Mouse (Mus musculus): ENCODE results near the gene Olfr1352. TPM values are rescaled to one million over a fixed set of nuclear protein-coding genes. Genes with fewer than 3 reads are reported as not detected.

The Olfr1352 gene
- not detected in 2 replicates for polyA plus RNA-seq (2015; fragmentation: Nextera tagmentation; extraction: Ambion mirVana)

DNA sequence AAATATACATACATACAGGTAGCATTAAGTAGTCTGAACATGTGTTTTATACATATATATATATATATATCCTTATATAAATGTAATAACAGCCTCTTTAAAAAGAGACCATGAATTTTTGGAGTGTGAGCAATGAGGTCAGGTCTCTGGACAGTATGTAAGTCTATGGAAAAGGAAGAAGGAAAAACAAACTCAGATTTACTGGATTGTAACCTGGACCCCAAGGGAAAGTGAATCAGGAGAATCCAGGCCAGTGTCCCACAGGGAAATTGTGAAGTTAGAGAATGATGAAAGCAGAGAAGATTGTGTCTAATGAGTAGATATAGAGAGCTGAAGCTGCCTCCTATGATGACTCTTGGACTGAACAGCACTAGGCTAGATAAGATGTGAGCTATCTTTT is at the start of gene Olfr1352:
Olfr1352 (plus strand) TSS at position 301 of the 400 bp plus-strand sequence.

GRCm38 (mm10) chr10:78950336-78950735 is 30.5 kb upstream of the Olfr1352 start, which contains the start of gene Olfr8:
TSS of gene Olfr8 (plus strand) at chr10:78950636.

DNA sequence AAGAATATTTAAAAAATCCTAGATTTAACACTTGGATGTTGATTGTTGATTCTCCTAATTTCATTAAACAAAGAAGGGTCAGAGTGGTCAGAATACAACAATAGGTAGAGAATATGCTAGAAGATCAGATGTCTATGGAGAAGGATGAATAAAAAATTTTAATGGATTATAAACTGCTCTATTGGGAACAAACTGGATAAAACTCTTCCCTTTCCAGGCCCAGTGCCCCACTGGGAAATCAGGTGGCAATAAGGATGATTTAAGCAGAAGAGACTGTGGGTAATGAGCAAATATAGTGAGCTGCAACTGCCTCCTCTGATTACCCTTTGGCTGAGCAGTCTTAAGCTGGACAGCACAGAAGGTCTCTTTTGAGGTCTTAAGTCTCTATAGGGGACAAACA is 17.8 kb upstream of the Olfr1352 start, which contains the start of gene Olfr1353:
Olfr1353 (plus strand) TSS at position 301 of the 400 bp plus-strand sequence.

GRCm38 (mm10) chr10:79012172-79012571 is 31.3 kb downstream of the Olfr1352 start, which contains the start of gene Olfr1351:
TSS of gene Olfr1351 (plus strand) at chr10:79012472.

GRCm38 (mm10) chr10:79028441-79028840 is 47.6 kb downstream of the Olfr1352 start, which contains the start of gene Olfr57:
TSS of gene Olfr57 (plus strand) at chr10:79028741.

Other genes starting within 250 kb of the Olfr1352 start
- gene Ccdc105, start 228.0 kb upstream of the Olfr1352 start, polyA plus RNA-seq (2015; fragmentation: Nextera tagmentation; extraction: Ambion mirVana), result 0.39 and 0.41 TPM in 2 replicates
- gene Slc1a6, start 200.6 kb upstream of the Olfr1352 start, polyA plus RNA-seq (2015; fragmentation: Nextera tagmentation; extraction: Ambion mirVana), result 43.3 and 52.0 TPM in 2 replicates
- gene Olfr1356, start 128.9 kb upstream of the Olfr1352 start, polyA plus RNA-seq (2015; fragmentation: Nextera tagmentation; extraction: Ambion mirVana), result not detected in 2 replicates
- gene Olfr1355, start 105.5 kb upstream of the Olfr1352 start, polyA plus RNA-seq (2015; fragmentation: Nextera tagmentation; extraction: Ambion mirVana), result not detected in 2 replicates
- not detected in 2 replicates for gene Olfr1354, start 67.9 kb upstream of the Olfr1352 start, polyA plus RNA-seq (2015; fragmentation: Nextera tagmentation; extraction: Ambion mirVana)
- not detected in 2 replicates for gene Olfr8, start 30.4 kb upstream of the Olfr1352 start, polyA plus RNA-seq (2015; fragmentation: Nextera tagmentation; extraction: Ambion mirVana)
- not detected in 2 replicates for gene Olfr1353, start 17.7 kb upstream of the Olfr1352 start, polyA plus RNA-seq (2015; fragmentation: Nextera tagmentation; extraction: Ambion mirVana)
- not detected in 2 replicates for gene Olfr1351, start 31.4 kb downstream of the Olfr1352 start, polyA plus RNA-seq (2015; fragmentation: Nextera tagmentation; extraction: Ambion mirVana)
- 0.21 and 0.47 TPM in 2 replicates for gene Olfr57, start 47.7 kb downstream of the Olfr1352 start, polyA plus RNA-seq (2015; fragmentation: Nextera tagmentation; extraction: Ambion mirVana)
- gene 2610008E11Rik, start 116.5 kb downstream of the Olfr1352 start, polyA plus RNA-seq (2015; fragmentation: Nextera tagmentation; extraction: Ambion mirVana), result 26.0 and 28.5 TPM in 2 replicates
- gene Vmn2r80, start 167.7 kb downstream of the Olfr1352 start, polyA plus RNA-seq (2015; fragmentation: Nextera tagmentation; extraction: Ambion mirVana), result not detected in 2 replicates

Data from neural tube, postnatal 0 days (tissue).